Mouse (Mus musculus) embryonic facial prominence, embryonic 10.5 days (tissue): ENCODE data around the gene Ppp2ca. TPM values are rescaled to one million over a fixed set of nuclear protein-coding genes. Genes with fewer than 3 reads are reported as not detected.
A peak's percentile ranks its signal among the peaks of the same experiment; 100 is the strongest.
"Not testable (repeated sequence)": the region's sequence is repeated elsewhere in the genome, so short reads cannot be mapped to it uniquely, and the experiment has no call there.

Experiments
- DNase-seq: peaks from one replicate; pipeline ENCODE4 v3.0.0-alpha.2; 2017; ENCODE audit warnings: low spot score
- H3K27ac ChIP-seq: fragments of 300-500 bp; sonication (generic); replicated peaks from 2 replicates; pipeline ENCODE4 v1.5.1; 2016; ENCODE audit warnings: mild to moderate bottlenecking
- H3K27me3 ChIP-seq: fragments of 300-500 bp; sonication (generic); replicated peaks from 2 replicates; pipeline ENCODE4 v1.6.1; 2016; ENCODE audit warnings: low read depth, mild to moderate bottlenecking; ENCODE audit not compliant: poor library complexity, severe bottlenecking
- H3K36me3 ChIP-seq: fragments of 300-500 bp; sonication (generic); replicated peaks from 2 replicates; pipeline ENCODE4 v1.6.1; 2016; ENCODE audit warnings: mild to moderate bottlenecking, moderate library complexity
- H3K4me1 ChIP-seq: fragments of 300-500 bp; sonication (generic); 2 replicates; pipeline ENCODE4 v1.6.1; 2016
- H3K4me3 ChIP-seq: fragments of 300-500 bp; sonication (generic); 2 replicates; pipeline ENCODE4 v1.5.1; 2016; ENCODE audit warnings: mild to moderate bottlenecking, moderate library complexity
- H3K9me3 ChIP-seq: fragments of 300-500 bp; sonication (generic); 2 replicates; pipeline ENCODE4 v1.6.1; 2016; ENCODE audit warnings: mild to moderate bottlenecking
- WGBS: fragments of 180-500 bp; shearing (Covaris S2); methylation state at CpG from one replicate; pipeline ENCODE4 v1.1.7; 2016; 5-methylcytosine and 5-hydroxymethylcytosine counted together
- polyA plus RNA-seq: library from polyadenylated mRNA; unstranded; fragments of >200 nt; fragmentation: Nextera tagmentation; extraction: Ambion mirVana; gene quantifications from 2 replicates; pipeline ENCODE4 v1.2.1, GENCODE M21; 2016

Gene Ppp2ca
- polyA plus RNA-seq, 1 experiment from 2014 or later: 80.3 TPM

- Histone ChIP-seq H3K9me3 (0 out of 2 replicates have a peak, but pooled peaks cover 3% of the 10 kb centered on the region), H3K4me3 (no peak overlapping the region), H3K36me3 (peaks cover 87% of the 10 kb centered on the region), H3K4me1 (no peaks in the 10 kb centered on the region), H3K27me3 (no peaks in the 10 kb centered on the region), H3K27ac (no peak overlapping the region)
- no peak for DNase-seq
- WGBS: 89% methylated on average over 4 of the region's 4 CpGs
Measured at GRCm38 (mm10) chr11:52124468-52124867, 26.0 kb downstream of the Ppp2ca start.

DNA sequence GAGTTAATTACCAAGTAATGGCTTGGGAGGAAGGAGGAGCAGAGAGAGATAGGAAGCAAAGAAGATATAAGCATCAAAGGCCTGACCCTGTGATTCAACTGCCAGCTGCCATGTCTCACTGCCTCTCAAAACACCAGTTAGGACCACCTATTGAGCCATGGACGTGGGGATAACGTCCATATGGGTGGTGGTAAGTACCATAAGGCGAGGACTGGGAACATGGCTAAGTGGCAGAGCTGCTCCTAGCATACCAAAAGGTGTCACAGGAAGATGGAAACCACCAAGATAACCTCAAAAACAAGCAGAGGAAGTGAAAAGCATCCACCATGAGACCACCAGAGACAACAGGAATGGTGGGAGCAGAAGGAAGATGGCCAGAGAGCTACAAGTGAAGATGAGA, 28.7 kb downstream of the Ppp2ca start:
- WGBS: 79% methylated on average over 3 of the region's 3 CpGs
- Histone ChIP-seq H3K36me3 (peaks cover 60% of the 10 kb centered on the region), H3K27ac (no peak overlapping the region)

DNA sequence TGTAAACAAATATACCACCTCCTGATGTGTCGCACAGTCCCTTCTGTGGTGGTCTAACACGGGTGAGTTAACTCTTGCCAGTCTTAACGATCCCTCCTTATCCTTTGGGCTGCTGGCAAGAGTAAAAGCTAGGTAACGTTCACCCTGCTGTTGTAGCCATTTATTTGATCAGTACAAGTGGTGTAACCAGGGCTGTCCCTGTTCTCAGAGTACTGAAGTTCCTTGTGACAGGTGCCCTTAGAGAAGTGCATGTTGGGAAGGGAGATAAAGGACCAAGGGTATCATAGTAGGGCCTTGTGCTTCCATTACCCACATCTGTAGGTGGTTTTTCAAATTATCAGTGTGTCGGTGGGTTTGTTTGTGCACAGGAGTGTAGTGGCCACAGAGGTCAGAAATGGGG, 29.3 kb downstream of the Ppp2ca start:
- H3K9me3 ChIP-seq: no peaks in the 10 kb centered on the region
- peaks cover 54% of the 10 kb centered on the region for H3K36me3 ChIP-seq
- H3K4me3 ChIP-seq: no peak overlapping the region
- no peaks in the 10 kb centered on the region for H3K4me1 ChIP-seq
- no peak overlapping the region for H3K27ac ChIP-seq
- 73% methylated on average over 5 of the region's 5 CpGs for WGBS
- no peaks in the 10 kb centered on the region for H3K27me3 ChIP-seq
- DNase-seq: no peak

More for the DNA sequence above, 28.7 kb downstream of the Ppp2ca start:
- DNase-seq: no peak
- H3K9me3 ChIP-seq: no peaks in the 10 kb centered on the region
- H3K27me3 ChIP-seq: no peaks in the 10 kb centered on the region
- no peaks in the 10 kb centered on the region for H3K4me1 ChIP-seq
- no peak overlapping the region for H3K4me3 ChIP-seq

DNA sequence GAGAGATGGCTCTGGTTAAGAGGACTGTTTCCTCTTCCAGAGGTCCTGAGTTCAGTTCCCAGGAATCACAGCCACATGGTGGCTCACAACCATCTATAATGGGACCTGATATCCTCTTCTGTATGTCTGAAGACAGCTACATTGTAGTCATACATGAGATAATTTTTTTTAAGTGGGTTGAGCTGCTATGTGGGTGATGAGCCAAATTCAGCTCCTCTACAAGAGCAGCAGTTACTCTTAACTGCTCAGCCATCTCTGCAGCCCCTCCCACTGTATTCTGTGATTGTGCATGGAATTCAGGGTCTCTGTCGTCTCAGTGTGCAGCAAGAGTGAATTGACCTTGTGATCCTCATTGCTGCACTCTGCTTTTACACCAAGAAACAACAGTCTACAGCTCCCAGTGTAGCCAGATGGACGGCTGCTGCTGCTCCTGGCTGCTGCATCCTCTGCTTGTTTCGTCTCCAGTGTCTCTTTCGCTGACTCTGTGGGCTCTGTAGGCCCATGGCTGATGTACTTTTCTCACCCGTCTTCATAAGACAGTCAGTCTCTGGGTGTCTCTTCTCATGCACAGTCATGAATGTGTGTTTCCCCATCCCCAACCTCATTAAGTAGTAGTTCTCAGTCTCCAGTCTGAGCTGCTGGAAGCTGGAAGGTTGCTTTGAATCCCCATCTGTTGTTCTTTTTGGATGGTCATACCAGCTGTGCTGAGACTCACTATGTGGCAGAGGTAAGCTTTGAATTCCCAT, 30.0 kb downstream of the Ppp2ca start:
- Histone ChIP-seq H3K27ac (no peak overlapping the region), H3K4me3 (no peak overlapping the region), H3K27me3 (no peaks in the 10 kb centered on the region), H3K4me1 (no peaks in the 10 kb centered on the region), H3K36me3 (peaks cover 46% of the 10 kb centered on the region), H3K9me3 (no peaks in the 10 kb centered on the region)
- WGBS: 78% methylated on average over 5 of the region's 5 CpGs
- DNase-seq: no peak

DNA sequence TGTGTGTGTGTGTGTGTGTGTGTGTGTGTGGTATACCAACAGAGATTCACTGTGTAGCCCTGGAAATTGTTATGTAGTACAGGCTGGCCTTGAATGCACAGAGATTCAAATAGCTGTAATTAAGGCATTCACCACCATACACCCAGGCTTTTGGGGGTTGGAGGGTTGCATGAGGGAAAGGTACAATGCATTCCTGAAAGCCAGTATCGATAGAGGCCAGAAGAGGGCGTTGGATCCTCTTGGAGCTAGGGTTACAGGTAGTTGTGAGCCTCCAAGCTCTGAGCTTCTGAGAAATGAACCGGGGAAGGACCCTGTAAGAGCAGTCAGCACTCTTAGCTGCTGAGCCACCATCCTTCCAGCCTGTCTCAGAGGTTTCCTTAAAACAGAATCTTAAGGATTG, 30.7 kb downstream of the Ppp2ca start:
- H3K27me3 ChIP-seq: no peaks in the 10 kb centered on the region
- H3K4me1 ChIP-seq: no peaks in the 10 kb centered on the region
- no peak for DNase-seq
- peaks cover 39% of the 10 kb centered on the region for H3K36me3 ChIP-seq
- H3K9me3 ChIP-seq: no peaks in the 10 kb centered on the region
- no peak overlapping the region for H3K4me3 ChIP-seq
- H3K27ac ChIP-seq: no peak overlapping the region
- WGBS: 34% methylated on average over 3 of the region's 3 CpGs

DNA sequence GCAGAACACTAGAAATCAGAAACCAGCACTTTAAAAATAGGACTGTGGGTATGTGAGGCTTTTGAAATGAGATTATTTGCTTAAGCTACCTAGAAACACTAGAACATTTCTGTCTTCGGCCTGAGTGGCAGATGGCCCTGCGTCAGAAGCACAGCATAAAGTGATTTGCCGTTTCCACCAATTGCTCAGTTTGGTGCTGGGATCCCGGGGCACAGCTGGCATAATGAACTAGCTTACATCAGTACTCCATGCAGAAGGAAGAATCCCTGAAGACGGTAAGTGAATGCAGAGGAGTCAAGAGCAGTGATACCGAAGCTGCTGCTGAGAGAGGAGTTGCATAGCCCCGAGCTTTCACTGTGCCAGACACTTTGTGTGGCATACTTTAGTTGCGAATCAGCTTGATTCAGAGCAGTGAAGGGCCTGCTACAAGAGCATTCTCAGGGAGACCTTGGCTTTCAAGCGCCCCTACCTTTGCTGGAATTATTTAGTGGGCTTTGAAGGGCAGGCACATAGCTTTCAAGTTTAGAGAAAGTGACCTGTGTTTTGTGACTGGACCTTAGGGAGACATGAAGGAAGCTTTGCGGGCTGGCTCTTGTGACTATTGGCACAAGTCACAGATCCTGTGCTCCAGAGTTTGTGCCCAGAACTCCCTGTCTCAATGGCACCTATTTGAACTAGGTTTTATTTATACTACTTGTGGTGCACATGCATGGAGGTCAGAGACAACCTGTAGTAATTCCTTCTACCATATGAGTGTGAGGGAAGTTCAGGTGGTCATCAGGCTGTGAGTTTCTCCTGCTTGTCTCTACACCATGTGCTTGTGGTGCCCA, 31.4 kb downstream of the Ppp2ca start:
- Histone ChIP-seq H3K9me3 (no peaks in the 10 kb centered on the region), H3K4me1 (no peaks in the 10 kb centered on the region), H3K27me3 (no peaks in the 10 kb centered on the region), H3K4me3 (no peak overlapping the region), H3K36me3 (peaks cover 33% of the 10 kb centered on the region), H3K27ac (no peak overlapping the region)
- 83% methylated on average over 10 of the region's 10 CpGs for WGBS
- no peak for DNase-seq

DNA sequence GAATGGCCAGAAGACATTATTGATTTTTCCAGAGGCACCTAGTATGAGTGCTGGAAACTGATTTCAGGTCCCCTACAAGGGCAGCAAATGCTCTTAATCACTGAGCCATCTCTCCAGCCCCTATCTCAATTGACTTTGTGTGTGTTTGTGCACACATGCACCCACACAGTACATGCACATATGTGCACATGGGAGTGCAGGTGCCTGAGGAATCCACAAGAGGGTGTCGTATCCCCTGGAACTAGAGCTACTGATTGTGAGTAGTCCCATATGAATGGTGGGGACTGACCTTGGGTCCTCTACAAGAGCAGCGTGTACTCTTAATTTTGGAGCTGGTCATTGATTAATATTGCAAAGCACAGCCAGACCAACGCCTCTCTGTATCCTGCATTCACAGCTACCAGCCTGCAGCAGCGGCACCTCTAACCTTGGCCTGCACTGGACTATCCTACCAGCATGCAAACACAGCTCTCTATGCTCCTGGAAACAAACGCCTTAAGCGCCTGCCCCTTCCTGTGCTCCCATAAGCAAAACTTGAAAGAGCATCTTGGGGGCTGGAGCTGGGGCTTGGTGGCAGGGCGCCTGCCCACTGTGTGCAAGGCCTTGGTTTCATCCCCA, 32.1 kb downstream of the Ppp2ca start:
- DNase-seq: no peak
- Histone ChIP-seq H3K27me3 (no peaks in the 10 kb centered on the region), H3K4me3 (no peak overlapping the region), H3K4me1 (no peaks in the 10 kb centered on the region), H3K27ac (no peak overlapping the region), H3K36me3 (peaks cover 26% of the 10 kb centered on the region), H3K9me3 (peaks cover 7% of the 10 kb centered on the region; the same call in 1 of the 2 replicates)
- 80% methylated on average over 7 of the region's 7 CpGs for WGBS

GRCm38 (mm10) chr11:52143675-52144074, 45.2 kb downstream of the Ppp2ca start:
- not testable (repeated sequence) for H3K4me3 ChIP-seq
- DNase-seq: peak; percentile 40
- WGBS: 47% methylated on average over 4 of the region's 4 CpGs

DNA sequence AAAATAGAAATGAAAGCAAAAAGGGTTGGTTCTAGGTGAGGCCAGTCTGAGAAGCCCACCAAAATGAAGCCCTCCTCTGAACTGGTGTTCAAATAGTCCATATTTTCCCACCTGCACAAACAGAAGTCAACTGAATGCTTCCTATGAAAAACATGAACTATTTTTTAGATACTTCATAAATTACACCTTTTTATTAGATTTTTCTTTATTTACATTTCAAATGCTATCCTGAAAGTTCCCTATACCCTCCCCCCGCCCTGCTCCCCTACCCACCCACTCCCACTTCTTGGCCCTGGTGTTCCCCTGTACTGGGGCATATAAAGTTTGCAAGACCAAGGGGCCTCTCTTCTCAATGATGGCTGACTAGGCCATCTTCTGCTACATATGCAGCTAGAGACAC, 46.9 kb downstream of the Ppp2ca start, which contains the start of gene Olfr1373:
TSS of gene Olfr1373 (minus strand) at position 101 of the 400 bp plus-strand sequence.
- not testable (repeated sequence) for H3K4me1 ChIP-seq, H3K4me3 ChIP-seq, H3K9me3 ChIP-seq, H3K27ac ChIP-seq, H3K27me3 ChIP-seq, DNase-seq, H3K36me3 ChIP-seq
- 83% methylated on average over 1 of the region's 1 CpGs for WGBS

More at GRCm38 (mm10) chr11:52143675-52144074, 45.2 kb downstream of the Ppp2ca start:
- not testable (repeated sequence) for H3K36me3 ChIP-seq, H3K4me1 ChIP-seq, H3K27me3 ChIP-seq, H3K27ac ChIP-seq, H3K9me3 ChIP-seq

GRCm38 (mm10) chr11:52163926-52164325, 65.4 kb downstream of the Ppp2ca start:
- Histone ChIP-seq H3K36me3 (no peaks in the 10 kb centered on the region), H3K27me3 (peaks cover 54% of the 10 kb centered on the region), H3K4me1 (peaks cover 12% of the 10 kb centered on the region), H3K27ac (no peak overlapping the region), H3K4me3 (no peak overlapping the region), H3K9me3 (no peaks in the 10 kb centered on the region)
- WGBS: 42% methylated on average over 10 of the region's 10 CpGs
- DNase-seq: no peak

GRCm38 (mm10) chr11:52167126-52167525, 68.6 kb downstream of the Ppp2ca start:
- H3K36me3 ChIP-seq: no peaks in the 10 kb centered on the region
- H3K4me3 ChIP-seq: peak overlapping the region; percentile 25
- peaks cover 79% of the 10 kb centered on the region for H3K27me3 ChIP-seq
- no peak overlapping the region for H3K27ac ChIP-seq
- peaks cover 12% of the 10 kb centered on the region for H3K4me1 ChIP-seq
- 2% methylated on average over 21 of the region's 21 CpGs for WGBS
- DNase-seq: peak; percentile 22
- H3K9me3 ChIP-seq: no peaks in the 10 kb centered on the region

DNA sequence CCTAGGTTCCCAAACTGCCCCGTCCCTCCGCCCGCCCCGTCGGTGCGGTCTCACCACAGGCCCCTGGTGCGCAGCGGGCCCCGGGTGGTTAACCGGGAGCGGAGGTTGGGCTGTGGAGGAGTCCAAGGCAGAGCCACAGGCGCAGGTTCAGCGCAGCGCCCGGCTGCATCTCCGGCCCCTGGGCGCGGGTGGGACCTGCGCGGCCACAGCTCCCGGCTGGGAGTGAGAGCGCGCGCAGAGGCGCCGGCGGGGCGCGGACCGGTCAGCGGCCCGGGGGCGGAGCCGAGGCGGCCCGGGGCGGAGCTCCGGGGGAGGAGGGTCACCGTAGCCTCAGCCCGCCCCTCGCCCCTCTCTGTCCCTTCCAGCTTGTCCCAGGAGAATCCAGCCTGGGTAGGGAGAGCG, 69.4 kb downstream of the Ppp2ca start:
- H3K9me3 ChIP-seq, H3K36me3 ChIP-seq, H3K27ac ChIP-seq: not testable (repeated sequence)
- H3K27me3 ChIP-seq: peaks cover 85% of the 10 kb centered on the region
- H3K4me3 ChIP-seq: peak overlapping the region; percentile 58
- peak; percentile 58 for DNase-seq
- under 1% methylated on average over 42 of the region's 42 CpGs for WGBS
- peaks cover 12% of the 10 kb centered on the region for H3K4me1 ChIP-seq
